Mouse (Mus musculus): Measurements from ENCODE around the gene Slc4a10.
A peak's percentile ranks its signal among the peaks of the same experiment; 100 is the strongest.
"Not testable (repeated sequence)": the region's sequence is repeated elsewhere in the genome, so short reads cannot be mapped to it uniquely, and the experiment has no call there.

Gene Slc4a10

GRCm38 (mm10) chr2:62046421-62046845 is at the start of gene Slc4a10:
Gene Slc4a10 (plus strand): TSS chr2:62046462.
- DNase-seq, result peak in 1 of 2 experiments; percentile 15

- not testable (repeated sequence) for DNase-seq
These were observed 45.0 kb upstream of the Slc4a10 start for GRCm38 (mm10) chr2:62001251-62001650.

- DNase-seq, result no peak
These were observed 28.1 kb upstream of the Slc4a10 start for GRCm38 (mm10) chr2:62018209-62018608.

- DNase-seq, result no peak
These were observed 720 bp downstream of the Slc4a10 start for GRCm38 (mm10) chr2:62046861-62047503.

- no peak for DNase-seq
These were observed 1.3 kb downstream of the Slc4a10 start for GRCm38 (mm10) chr2:62047504-62048005.

GRCm38 (mm10) chr2:62048116-62048515 is 1.9 kb downstream of the Slc4a10 start:
- no peak for DNase-seq

GRCm38 (mm10) chr2:62076512-62076911 is 30.2 kb downstream of the Slc4a10 start:
- DNase-seq, result no peak

- no peak for DNase-seq
These were observed 41.3 kb downstream of the Slc4a10 start for GRCm38 (mm10) chr2:62087566-62087965.

GRCm38 (mm10) chr2:62088715-62089114 is 42.5 kb downstream of the Slc4a10 start:
- no peak for DNase-seq

- no peak for DNase-seq
These were observed 42.9 kb downstream of the Slc4a10 start for GRCm38 (mm10) chr2:62089208-62089607.

GRCm38 (mm10) chr2:62100526-62100925 is 54.3 kb downstream of the Slc4a10 start:
- DNase-seq, result no peak

- no peak for DNase-seq
These were observed 69.1 kb downstream of the Slc4a10 start for GRCm38 (mm10) chr2:62115346-62115745.

GRCm38 (mm10) chr2:62129975-62130374 is 83.7 kb downstream of the Slc4a10 start:
- DNase-seq, result no peak

GRCm38 (mm10) chr2:62134911-62135310 is 88.6 kb downstream of the Slc4a10 start:
- DNase-seq, result no peak

GRCm38 (mm10) chr2:62147636-62148035 is 101.4 kb downstream of the Slc4a10 start:
- DNase-seq, result no peak

- DNase-seq, result no peak
These were observed 103.2 kb downstream of the Slc4a10 start for GRCm38 (mm10) chr2:62149421-62149820.

- DNase-seq, result no peak
These were observed 104.6 kb downstream of the Slc4a10 start for GRCm38 (mm10) chr2:62150830-62151229.

- no peak for DNase-seq
These were observed 163.8 kb downstream of the Slc4a10 start for GRCm38 (mm10) chr2:62210109-62210508.

GRCm38 (mm10) chr2:62211106-62211505 is 164.8 kb downstream of the Slc4a10 start:
- peak in 1 of 2 experiments; percentile 2 for DNase-seq

GRCm38 (mm10) chr2:62227563-62227962 is 181.3 kb downstream of the Slc4a10 start:
- no peak for DNase-seq

- no peak for DNase-seq
These were observed 185.0 kb downstream of the Slc4a10 start for GRCm38 (mm10) chr2:62231271-62231670.

GRCm38 (mm10) chr2:62244167-62244566 is 197.9 kb downstream of the Slc4a10 start:
- DNase-seq, result no peak

GRCm38 (mm10) chr2:62268467-62268866 is 222.2 kb downstream of the Slc4a10 start:
- no peak for DNase-seq

GRCm38 (mm10) chr2:62271840-62272239 is 225.6 kb downstream of the Slc4a10 start:
- DNase-seq, result no peak

GRCm38 (mm10) chr2:62278779-62279178 is 232.5 kb downstream of the Slc4a10 start:
- no peak for DNase-seq
